Mouse (Mus musculus) heart, embryonic 15.5 days (tissue): ENCODE measurements around the gene Tgm6. TPM values are rescaled to one million over a fixed set of nuclear protein-coding genes. Genes with fewer than 3 reads are reported as not detected.

Source experiments
- ATAC-seq: fragments of 200-750 bp; cut with Nextera tagmentation; replicated peaks from 2 replicates; pipeline ENCODE4 v1.8.0; 2017; ENCODE audit warnings: low read depth, moderate TSS enrichment; ENCODE audit not compliant: insufficient number of reproducible peaks, insufficient read depth, low FRiP score
- H3K27ac ChIP-seq: fragments of 300-500 bp; sonication (generic); 2 replicates; pipeline ENCODE4 v1.5.1; 2015; ENCODE audit warnings: mild to moderate bottlenecking, inconsistent platforms
- H3K27me3 ChIP-seq: fragments of 300-500 bp; sonication (generic); 2 replicates; pipeline ENCODE4 v1.6.1; 2015; ENCODE audit warnings: inconsistent platforms
- H3K36me3 ChIP-seq: fragments of 300-500 bp; sonication (generic); 2 replicates; pipeline ENCODE4 v1.6.1; 2015; ENCODE audit warnings: mild to moderate bottlenecking, inconsistent platforms
- H3K4me1 ChIP-seq: fragments of 300-500 bp; sonication (generic); replicated peaks from 2 replicates; pipeline ENCODE4 v1.6.1; 2015; ENCODE audit warnings: inconsistent platforms
- H3K4me2 ChIP-seq: fragments of 300-500 bp; sonication (generic); 2 replicates; pipeline ENCODE4 v1.6.1; 2015; ENCODE audit warnings: inconsistent platforms, mild to moderate bottlenecking, moderate library complexity
- H3K4me3 ChIP-seq: fragments of 300-500 bp; sonication (generic); 2 replicates; pipeline ENCODE4 v1.5.1; 2015; ENCODE audit warnings: mild to moderate bottlenecking, inconsistent platforms
- H3K9ac ChIP-seq: fragments of 300-500 bp; sonication (generic); 2 replicates; pipeline ENCODE4 v1.6.1; 2015; ENCODE audit warnings: mild to moderate bottlenecking, inconsistent platforms
- H3K9me3 ChIP-seq: fragments of 300-500 bp; sonication (generic); replicated peaks from 2 replicates; pipeline ENCODE4 v1.6.1; 2016; ENCODE audit warnings: inconsistent platforms
- WGBS: fragments of 180-500 bp; shearing (Covaris S2); methylation state at CpG from one replicate; pipeline ENCODE4 v1.1.7; 2015; ENCODE audit warnings: mixed read lengths; 5-methylcytosine and 5-hydroxymethylcytosine counted together
- polyA plus RNA-seq: library from polyadenylated mRNA; unstranded; fragments of >200 nt; fragmentation: Nextera tagmentation; extraction: Ambion mirVana; gene quantifications from 2 replicates; pipeline ENCODE4 v1.2.1, GENCODE M21; 2015

Tgm6 gene
- polyA plus RNA-seq, result not detected in 2 replicates

- Histone ChIP-seq H3K9ac (no peak within 1 kb of the TSS), H3K36me3 (no peaks in the 10 kb centered on the region), H3K9me3 (no peaks in the 10 kb centered on the region), H3K4me2 (no peak within 1 kb of the TSS), H3K27ac (peak within 1 kb of the TSS; percentile 42; the same call in 1 of the 2 replicates), H3K27me3 (no peaks in the 10 kb centered on the region), H3K4me1 (peaks cover 18% of the 10 kb centered on the region), H3K4me3 (no peak within 1 kb of the TSS)
- no peak for ATAC-seq
- WGBS, result 53% methylated on average over 4 of the region's 4 CpGs
Measured at GRCm38 (mm10) chr2:130112116-130112515, at the start of gene Tgm6. Gene Tgm6, plus strand, starts transcription at chr2:130112416.

GRCm38 (mm10) chr2:130068228-130068627 is 44.0 kb upstream of the Tgm6 start:
- Histone ChIP-seq H3K27ac (no peak overlapping the region), H3K4me3 (no peak overlapping the region), H3K9me3 (no peaks in the 10 kb centered on the region), H3K4me1 (no peaks in the 10 kb centered on the region), H3K9ac (no peak overlapping the region), H3K4me2 (no peak overlapping the region), H3K27me3 (no peaks in the 10 kb centered on the region), H3K36me3 (no peaks in the 10 kb centered on the region)
- no peak for ATAC-seq
- 25% methylated on average over 3 of the region's 3 CpGs for WGBS

- Histone ChIP-seq H3K27ac (no peak overlapping the region), H3K36me3 (no peaks in the 10 kb centered on the region), H3K27me3 (no peaks in the 10 kb centered on the region), H3K4me1 (no peaks in the 10 kb centered on the region), H3K9me3 (no peaks in the 10 kb centered on the region), H3K9ac (no peak overlapping the region), H3K4me3 (no peak overlapping the region), H3K4me2 (no peak overlapping the region)
- 68% methylated on average over 2 of the region's 2 CpGs for WGBS
- no peak for ATAC-seq
Measured at GRCm38 (mm10) chr2:130070396-130070795, 41.8 kb upstream of the Tgm6 start.

DNA sequence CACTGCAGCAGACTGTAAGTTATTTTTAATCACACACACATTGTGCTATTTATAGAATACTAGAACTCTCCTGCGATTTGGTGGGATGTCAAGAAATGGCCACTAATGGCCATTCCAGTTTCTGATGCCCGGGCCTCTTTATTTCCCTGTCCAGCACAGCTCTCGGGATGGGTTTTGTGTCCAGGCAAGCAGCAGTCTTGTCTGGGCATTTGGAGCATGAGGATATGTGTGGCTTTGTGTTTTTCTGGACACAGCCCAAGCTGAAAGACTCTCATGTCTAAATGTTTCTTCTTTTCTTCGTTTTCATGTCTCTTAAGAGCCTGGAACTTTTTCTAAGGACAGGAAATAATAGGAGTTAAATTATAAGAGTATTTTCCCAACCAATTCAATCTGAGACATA is 588 bp downstream of the Tgm6 start:
- Histone ChIP-seq H3K36me3 (no peaks in the 10 kb centered on the region), H3K9ac (no peak overlapping the region), H3K4me1 (peaks cover 18% of the 10 kb centered on the region), H3K4me3 (no peak overlapping the region), H3K9me3 (no peaks in the 10 kb centered on the region), H3K4me2 (no peak overlapping the region), H3K27me3 (no peaks in the 10 kb centered on the region), H3K27ac (peak overlapping the region; percentile 31; the same call in 1 of the 2 replicates)
- no peak for ATAC-seq
- whole genome bisulfite sequencing, result 40% methylated on average over 4 of the region's 4 CpGs

DNA sequence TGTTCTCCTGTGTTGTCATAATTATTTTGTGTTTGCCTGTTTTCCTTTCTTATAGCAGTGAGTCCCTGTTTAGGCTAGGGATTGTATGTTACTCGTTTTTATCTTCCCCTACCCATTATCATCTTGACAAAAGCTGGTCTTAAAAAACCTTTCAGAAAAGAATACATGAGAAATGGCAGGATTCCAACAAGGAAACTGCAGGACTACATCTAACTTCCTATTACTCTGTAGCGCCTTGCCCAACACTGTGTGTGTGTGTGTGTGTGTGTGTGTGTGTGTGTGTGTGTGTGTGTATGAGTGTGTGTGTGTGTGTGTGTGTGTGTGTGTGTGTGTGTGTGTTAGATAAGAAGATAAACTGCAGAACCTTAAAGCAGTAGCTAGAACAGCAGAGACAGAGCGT is 1.2 kb downstream of the Tgm6 start:
- H3K4me2 ChIP-seq, result no peak overlapping the region
- ATAC-seq, result no peak
- H3K27me3 ChIP-seq, result no peaks in the 10 kb centered on the region
- no peaks in the 10 kb centered on the region for H3K9me3 ChIP-seq
- no peak overlapping the region for H3K4me3 ChIP-seq
- H3K27ac ChIP-seq, result peak overlapping the region; percentile 42; the same call in 1 of the 2 replicates
- WGBS, result 37% methylated on average over 3 of the region's 3 CpGs
- H3K36me3 ChIP-seq, result no peaks in the 10 kb centered on the region
- H3K9ac ChIP-seq, result no peak overlapping the region
- H3K4me1 ChIP-seq, result peaks cover 18% of the 10 kb centered on the region

- H3K4me3 ChIP-seq, result no peak overlapping the region
- H3K36me3 ChIP-seq, result no peaks in the 10 kb centered on the region
- ATAC-seq, result no peak
- H3K27me3 ChIP-seq, result no peaks in the 10 kb centered on the region; the same call in 1 of the 2 replicates
- H3K27ac ChIP-seq, result no peak overlapping the region
- 80% methylated on average over 7 of the region's 7 CpGs for WGBS
- no peak overlapping the region for H3K4me2 ChIP-seq
- no peak overlapping the region for H3K9ac ChIP-seq
- H3K9me3 ChIP-seq, result no peaks in the 10 kb centered on the region
- peaks cover 6% of the 10 kb centered on the region for H3K4me1 ChIP-seq
Measured at GRCm38 (mm10) chr2:130118649-130119048, 6.4 kb downstream of the Tgm6 start.

DNA sequence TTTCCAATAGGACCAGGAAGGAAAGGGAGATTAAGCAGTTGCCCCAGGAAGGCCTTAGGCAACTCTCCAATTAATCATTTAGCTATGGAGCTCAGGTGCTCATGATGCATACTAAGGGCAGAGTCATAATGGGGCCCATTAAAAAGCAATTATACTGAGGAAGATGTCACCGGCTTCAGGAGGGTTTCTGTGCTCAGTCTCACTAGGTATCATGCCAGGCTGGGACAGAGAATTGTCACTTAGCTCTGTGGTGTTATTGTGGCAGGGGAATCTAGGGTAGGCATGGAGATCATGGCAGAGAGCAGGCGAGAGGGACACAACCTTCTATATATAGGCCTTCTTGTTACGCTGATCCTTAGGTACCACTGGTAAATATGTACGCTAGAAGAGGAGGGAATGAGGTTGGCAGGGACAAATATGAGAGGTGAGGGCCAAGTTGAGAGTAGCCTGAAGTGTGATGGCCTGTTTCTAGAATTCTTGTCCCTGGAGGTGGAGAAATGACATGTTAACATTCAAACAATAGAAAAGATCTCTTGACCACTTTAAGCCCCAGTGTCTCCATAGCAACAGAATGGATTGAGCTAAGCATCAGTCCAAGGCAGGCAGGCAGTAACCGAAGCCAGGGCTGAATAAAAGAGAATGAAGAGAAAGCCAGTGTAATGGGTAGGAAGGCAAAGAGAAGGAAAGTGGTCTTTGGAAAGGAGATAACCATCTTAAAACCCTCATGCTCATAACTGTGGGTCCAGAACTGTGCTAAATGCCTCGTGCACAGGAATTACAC is 13.3 kb downstream of the Tgm6 start:
- Histone ChIP-seq H3K36me3 (no peaks in the 10 kb centered on the region), H3K4me3 (no peak overlapping the region), H3K9ac (no peak overlapping the region), H3K9me3 (no peaks in the 10 kb centered on the region), H3K4me1 (no peaks in the 10 kb centered on the region), H3K4me2 (no peak overlapping the region), H3K27ac (no peak overlapping the region), H3K27me3 (no peaks in the 10 kb centered on the region)
- 72% methylated on average over 6 of the region's 6 CpGs for WGBS
- ATAC-seq, result no peak

DNA sequence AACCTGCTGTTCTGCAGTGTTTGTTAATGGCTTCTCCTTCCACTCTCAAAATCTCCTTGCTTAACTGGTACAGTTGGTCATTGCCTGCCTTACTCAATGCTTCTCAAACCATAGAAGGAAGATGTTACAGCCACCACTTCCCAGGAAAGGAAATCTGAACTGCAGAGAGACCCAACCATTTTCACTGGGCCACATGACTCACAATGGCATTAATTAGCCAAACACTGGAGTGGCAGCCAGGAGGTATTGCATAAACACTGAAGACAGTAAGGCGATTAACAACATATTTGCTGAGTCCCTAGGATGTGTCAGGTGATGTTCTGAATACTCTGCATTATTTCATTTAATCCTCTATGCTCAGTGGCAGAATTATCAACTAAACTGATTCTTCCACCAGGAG is 13.9 kb downstream of the Tgm6 start:
- no peak overlapping the region for H3K4me3 ChIP-seq
- H3K4me1 ChIP-seq, result no peaks in the 10 kb centered on the region
- 69% methylated on average over 1 of the region's 1 CpGs for WGBS
- H3K36me3 ChIP-seq, result no peaks in the 10 kb centered on the region
- no peaks in the 10 kb centered on the region for H3K27me3 ChIP-seq
- no peak overlapping the region for H3K27ac ChIP-seq
- H3K9ac ChIP-seq, result no peak overlapping the region
- no peak overlapping the region for H3K4me2 ChIP-seq
- H3K9me3 ChIP-seq, result no peaks in the 10 kb centered on the region
- ATAC-seq, result no peak

- WGBS, result 31% methylated on average over 1 of the region's 1 CpGs
- H3K4me3 ChIP-seq, result no peak overlapping the region
- H3K36me3 ChIP-seq, result no peaks in the 10 kb centered on the region
- H3K27ac ChIP-seq, result no peak overlapping the region
- H3K4me2 ChIP-seq, result no peak overlapping the region
- no peak overlapping the region for H3K9ac ChIP-seq
- no peak for ATAC-seq
- H3K4me1 ChIP-seq, result no peaks in the 10 kb centered on the region
- H3K9me3 ChIP-seq, result no peaks in the 10 kb centered on the region
- H3K27me3 ChIP-seq, result no peaks in the 10 kb centered on the region
Measured at GRCm38 (mm10) chr2:130129687-130130086, 17.5 kb downstream of the Tgm6 start.

DNA sequence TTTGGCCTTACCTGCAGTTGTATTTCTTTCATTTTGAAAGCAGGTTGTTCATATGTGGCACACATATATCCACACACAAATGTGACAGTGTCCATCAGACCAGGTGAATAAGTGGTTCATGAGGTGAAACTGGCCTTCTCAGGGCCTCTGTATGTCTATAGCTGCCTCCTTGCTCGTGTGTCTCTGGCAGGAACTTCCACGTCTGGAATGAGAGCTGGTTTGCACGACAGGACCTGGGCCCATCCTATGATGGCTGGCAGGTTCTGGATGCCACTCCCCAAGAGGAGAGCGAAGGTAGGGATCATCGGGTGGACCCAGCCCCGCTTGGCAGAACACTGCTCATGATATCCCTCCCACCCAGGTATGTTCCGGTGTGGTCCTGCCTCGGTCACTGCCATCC is 30.8 kb downstream of the Tgm6 start:
- Histone ChIP-seq H3K27ac (no peak overlapping the region), H3K4me1 (no peaks in the 10 kb centered on the region), H3K9ac (no peak overlapping the region), H3K27me3 (no peaks in the 10 kb centered on the region), H3K4me2 (no peak overlapping the region), H3K9me3 (no peaks in the 10 kb centered on the region), H3K36me3 (no peaks in the 10 kb centered on the region), H3K4me3 (no peak overlapping the region)
- no peak for ATAC-seq
- 83% methylated on average over 8 of the region's 8 CpGs for WGBS

DNA sequence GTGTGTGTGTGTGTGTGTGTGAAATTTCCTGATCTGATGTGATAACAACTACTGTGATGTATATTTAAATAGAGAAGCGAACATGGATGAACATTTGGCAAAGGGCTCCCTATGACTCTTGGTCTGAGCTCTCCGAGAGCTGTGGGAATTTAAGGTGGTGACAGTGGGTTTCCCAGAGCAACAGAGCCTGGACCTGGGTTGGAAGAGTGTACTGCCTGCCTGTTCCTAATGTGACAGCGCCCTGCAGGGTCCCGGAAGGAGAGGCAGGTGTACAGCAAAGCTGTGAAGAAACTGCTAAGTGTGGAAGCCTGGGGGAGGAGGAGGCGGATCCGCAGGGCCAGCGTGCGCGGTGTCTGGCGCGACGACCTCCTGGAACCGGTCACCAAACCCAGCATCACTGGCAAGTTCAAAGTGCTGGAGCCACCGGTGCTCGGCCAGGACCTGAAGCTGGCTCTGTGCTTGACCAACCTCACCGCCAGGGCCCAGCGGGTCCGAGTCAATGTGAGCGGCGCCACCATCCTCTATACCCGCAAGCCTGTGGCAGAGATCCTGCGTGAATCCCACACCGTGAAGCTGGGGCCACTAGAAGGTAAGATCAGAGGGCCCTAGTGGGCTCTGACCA is 32.6 kb downstream of the Tgm6 start:
- Histone ChIP-seq H3K27me3 (no peaks in the 10 kb centered on the region), H3K9me3 (no peaks in the 10 kb centered on the region), H3K4me2 (no peak overlapping the region), H3K27ac (no peak overlapping the region), H3K4me1 (no peaks in the 10 kb centered on the region), H3K4me3 (no peak overlapping the region), H3K9ac (no peak overlapping the region), H3K36me3 (no peaks in the 10 kb centered on the region)
- ATAC-seq, result no peak
- 78% methylated on average over 23 of the region's 23 CpGs for WGBS
